Mouse (Mus musculus): ENCODE measurements at regions not wholly inside any gene's neighbourhood (a gene's known extent, or its start where the extent isn't known, plus 50 kb on each side); places are given as distances from the start of the nearest gene placed in this dataset.

- H3K36me3 ChIP-seq (ENCODE audit: control insufficient read depth in 1 of 2, insufficient read depth in 2 of 2, low read length in 2 of 2) = no peaks in the 10 kb centered on the region
- no peaks in the 10 kb centered on the region for H3K27me3 ChIP-seq (ENCODE audit: control insufficient read depth in 1 of 2, insufficient read depth in 2 of 2, low read length in 2 of 2)
- H3K4me1 ChIP-seq (ENCODE audit: control insufficient read depth in 1 of 2, insufficient read depth in 2 of 2, low read length in 2 of 2) = no peaks in the 10 kb centered on the region
- TF ChIP-seq SIN3A (IDR thresholded peaks at IDR 0.05; ENCODE audit: low read length) = no peak
- TF ChIP-seq MAFK (IDR thresholded peaks at IDR 0.05; ENCODE audit: borderline replicate concordance, low read depth, low read length) = no peak
- TF ChIP-seq NELFE (IDR thresholded peaks at IDR 0.05; ENCODE audit: low read depth, low read length) = no peak
- TF ChIP-seq USF2 (IDR thresholded peaks at IDR 0.05; ENCODE audit: borderline replicate concordance in 1 of 2, insufficient read depth in 1 of 2, low read depth in 1 of 2, low read length in 2 of 2) = no peak
- TF ChIP-seq NRF1 (IDR thresholded peaks at IDR 0.05; ENCODE audit: insufficient read depth, low read depth, low read length, poor library complexity, severe bottlenecking) = no peak
- no peak for TF ChIP-seq POLR2A (IDR thresholded peaks at IDR 0.05; ENCODE audit: control insufficient read depth in 1 of 2, insufficient read depth in 1 of 2, low read depth in 1 of 2, low read length in 2 of 2, poor library complexity in 1 of 2)
- H3K4me3 ChIP-seq (ENCODE audit: control insufficient read depth in 1 of 2, insufficient read depth in 1 of 2, low read depth in 2 of 2, low read length in 2 of 2) = no peak overlapping the region
- H3K27ac ChIP-seq (ENCODE audit: control insufficient read depth, low read depth, low read length) = no peak overlapping the region
- H3K9ac ChIP-seq (ENCODE audit: control insufficient read depth, low read depth, low read length, poor library complexity, severe bottlenecking) = no peak overlapping the region
- no peak for DNase-seq (ENCODE audit: low read depth, low spot score)
- H3K79me2 ChIP-seq (ENCODE audit: control insufficient read depth, insufficient read depth, low read length, poor library complexity) = no peaks in the 10 kb centered on the region
- H3K9me3 ChIP-seq (replicated peaks; ENCODE audit: insufficient read depth, low read length) = no peaks in the 10 kb centered on the region
Observed at GRCm38 (mm10) chr2:162867516-162868029, 63.8 kb upstream of the Srsf6 start.

GRCm38 (mm10) chr2:162866613-162867314, 64.6 kb upstream of the Srsf6 start:
- H3K9me3 ChIP-seq (replicated peaks; ENCODE audit: insufficient read depth, low read length) = no peaks in the 10 kb centered on the region
- H3K79me2 ChIP-seq (ENCODE audit: control insufficient read depth, insufficient read depth, low read length, poor library complexity) = no peaks in the 10 kb centered on the region
- no peak for TF ChIP-seq HCFC1 (IDR thresholded peaks at IDR 0.05; ENCODE audit: low read depth, low read length)
- H3K27me3 ChIP-seq (ENCODE audit: control insufficient read depth in 1 of 2, insufficient read depth in 2 of 2, low read length in 2 of 2) = no peaks in the 10 kb centered on the region
- no peak overlapping the region for H3K27ac ChIP-seq (ENCODE audit: control insufficient read depth, low read depth, low read length)
- DNase-seq (ENCODE audit: low read depth, low spot score) = no peak
- H3K9ac ChIP-seq (ENCODE audit: control insufficient read depth, low read depth, low read length, poor library complexity, severe bottlenecking) = no peak overlapping the region
- no peaks in the 10 kb centered on the region for H3K4me1 ChIP-seq (ENCODE audit: control insufficient read depth in 1 of 2, insufficient read depth in 2 of 2, low read length in 2 of 2)
- H3K4me3 ChIP-seq (ENCODE audit: control insufficient read depth in 1 of 2, insufficient read depth in 1 of 2, low read depth in 2 of 2, low read length in 2 of 2) = no peak overlapping the region
- no peaks in the 10 kb centered on the region for H3K36me3 ChIP-seq (ENCODE audit: control insufficient read depth in 1 of 2, insufficient read depth in 2 of 2, low read length in 2 of 2)

- no peaks in the 10 kb centered on the region for H3K27me3 ChIP-seq (ENCODE audit: control insufficient read depth in 1 of 2, insufficient read depth in 2 of 2, low read length in 2 of 2)
- TF ChIP-seq POLR2AphosphoS2 (IDR thresholded peaks at IDR 0.05; ENCODE audit: low read length) (no peak), GABPA (IDR thresholded peaks at IDR 0.05; ENCODE audit: low read depth, low read length) (no peak), MYB (IDR thresholded peaks at IDR 0.05; ENCODE audit: low read depth, low read length) (no peak), TBP (IDR thresholded peaks at IDR 0.05; ENCODE audit: low read depth, low read length) (no peak), JUND (IDR thresholded peaks at IDR 0.05; ENCODE audit: low read depth, low read length) (no peak), MAX (IDR thresholded peaks at IDR 0.05; ENCODE audit: low read length) (no peak), ZC3H11A (IDR thresholded peaks at IDR 0.05; ENCODE audit: low read depth, low read length) (no peak), ETS1 (IDR thresholded peaks at IDR 0.05; ENCODE audit: low read depth, low read length) (no peak), RCOR1 (IDR thresholded peaks at IDR 0.05; ENCODE audit: low read depth, low read length) (no peak), ZKSCAN1 (IDR thresholded peaks at IDR 0.05; ENCODE audit: low read depth, low read length) (no peak), CHD1 (IDR thresholded peaks at IDR 0.05; ENCODE audit: low read depth, low read length) (no peak), BHLHE40 (IDR thresholded peaks at IDR 0.05; ENCODE audit: borderline replicate concordance, low read depth, low read length) (no peak), ZNF384 (IDR thresholded peaks at IDR 0.05; ENCODE audit: low read depth, low read length) (no peak), UBTF (IDR thresholded peaks at IDR 0.05; ENCODE audit: borderline replicate concordance, insufficient read depth, low read depth, low read length) (no peak), CHD2 (IDR thresholded peaks at IDR 0.05; ENCODE audit: low read length) (no peak), SMC3 (IDR thresholded peaks at IDR 0.05; ENCODE audit: low read depth, low read length) (no peak), TCF12 (IDR thresholded peaks at IDR 0.05; ENCODE audit: low read depth, low read length) (no peak)
Observed at GRCm38 (mm10) chr2:162864571-162864970, 66.8 kb upstream of the Srsf6 start.

More at GRCm38 (mm10) chr2:162864571-162864970, 66.8 kb upstream of the Srsf6 start:
- no peaks in the 10 kb centered on the region for H3K4me1 ChIP-seq (ENCODE audit: control insufficient read depth in 1 of 2, insufficient read depth in 2 of 2, low read length in 2 of 2)
- H3K4me3 ChIP-seq (ENCODE audit: control insufficient read depth in 1 of 2, insufficient read depth in 1 of 2, low read depth in 2 of 2, low read length in 2 of 2) = no peak overlapping the region
- no peak for DNase-seq (ENCODE audit: low read depth, low spot score)
- H3K9ac ChIP-seq (ENCODE audit: control insufficient read depth, low read depth, low read length, poor library complexity, severe bottlenecking) = no peak overlapping the region
- no peaks in the 10 kb centered on the region for H3K9me3 ChIP-seq (replicated peaks; ENCODE audit: insufficient read depth, low read length)
- H3K36me3 ChIP-seq (ENCODE audit: control insufficient read depth in 1 of 2, insufficient read depth in 2 of 2, low read length in 2 of 2) = no peaks in the 10 kb centered on the region
- no peak overlapping the region for H3K27ac ChIP-seq (ENCODE audit: control insufficient read depth, low read depth, low read length)
- H3K79me2 ChIP-seq (ENCODE audit: control insufficient read depth, insufficient read depth, low read length, poor library complexity) = no peaks in the 10 kb centered on the region
